Mouse (Mus musculus) CH12.LX (cell line): ENCODE results near the gene Tmem120a. TPM values are rescaled to one million over a fixed set of nuclear protein-coding genes. Genes with fewer than 3 reads are reported as not detected.

Experiments used
- DNase-seq: peaks from one replicate; pipeline ENCODE4 v3.0.0-alpha.2; 2013; ENCODE audit errors: extremely low read depth
- H3K27ac ChIP-seq: 2 replicates; pipeline ENCODE4 v1.5.1; 2012; ENCODE audit warnings: low read depth, mild to moderate bottlenecking, control low read depth, moderate library complexity; ENCODE audit not compliant: insufficient read depth
- H3K27me3 ChIP-seq: replicated peaks from 2 replicates; pipeline ENCODE3; 2012; ENCODE audit warnings: inconsistent platforms
- H3K36me3 ChIP-seq, 2 experiments: replicated peaks in 1 of 2; 2 replicates each; pipeline versions ENCODE3 to v1.6.1; 2012; ENCODE audit warnings: inconsistent platforms in 1 of 2, low read length in 1 of 2, mild to moderate bottlenecking in 1 of 2, mixed read lengths in 1 of 2, moderate library complexity in 1 of 2; ENCODE audit not compliant: control insufficient read depth in 1 of 2, insufficient read depth in 1 of 2
- H3K4me1 ChIP-seq, 2 experiments: 2 replicates each; pipeline ENCODE4 v1.6.1; 2012; ENCODE audit warnings: inconsistent platforms in 1 of 2, moderate library complexity in 1 of 2; ENCODE audit not compliant: insufficient read depth in 2 of 2, control insufficient read depth in 1 of 2
- H3K4me2 ChIP-seq: 2 replicates; pipeline ENCODE4 v1.6.1; 2012; ENCODE audit warnings: low read depth, mild to moderate bottlenecking, control low read depth; ENCODE audit not compliant: poor library complexity, insufficient read depth, severe bottlenecking
- H3K4me3 ChIP-seq, 3 experiments: fragments of 150-350 bp in 1 of 3; sonication (generic) in 1 of 3; replicated peaks in 1 of 3; 2 replicates each; pipeline versions ENCODE3 to v1.5.1; 2011 to 2012; ENCODE audit warnings: low read depth in 2 of 3, low read length in 2 of 3, mild to moderate bottlenecking in 2 of 3, moderate library complexity in 2 of 3, control low read depth in 1 of 3, improper control_type of control experiment in 1 of 3, inconsistent platforms in 1 of 3, mixed read lengths in 1 of 3; ENCODE audit not compliant: poor library complexity in 1 of 3
- H3K79me2 ChIP-seq: replicated peaks from 2 replicates; pipeline ENCODE4 v1.6.1; 2012; ENCODE audit warnings: mild to moderate bottlenecking, moderate library complexity; ENCODE audit not compliant: control insufficient read depth, poor library complexity, insufficient read depth, severe bottlenecking; ENCODE audit errors: extremely low read depth
- H3K9ac ChIP-seq: 2 replicates; pipeline ENCODE4 v1.6.1; 2012; ENCODE audit warnings: low read depth, mild to moderate bottlenecking, control low read depth, moderate library complexity; ENCODE audit not compliant: insufficient read depth
- H3K9me3 ChIP-seq: replicated peaks from 2 replicates; pipeline ENCODE3; 2012; ENCODE audit warnings: low read length, inconsistent platforms, mixed read lengths
- BHLHE40 ChIP-seq: IDR thresholded peaks from 2 replicates; pipeline ENCODE4 v1.6.1; 2011; ENCODE audit warnings: mild to moderate bottlenecking, low read depth, low read length, improper control_type of control experiment
- CHD1 ChIP-seq: IDR thresholded peaks from 2 replicates; pipeline ENCODE4 v1.6.1; 2012; ENCODE audit warnings: low read depth, low read length, improper control_type of control experiment, inconsistent platforms
- CTCF ChIP-seq, 2 experiments: IDR thresholded peaks in 1 of 2; conservative IDR thresholded peaks in 1 of 2; 2 replicates each; pipeline ENCODE4 v1.5.1; 2011 to 2012; ENCODE audit warnings: low read depth in 2 of 2, low read length in 2 of 2, improper control_type of control experiment in 1 of 2, inconsistent platforms in 1 of 2, mild to moderate bottlenecking in 1 of 2, moderate library complexity in 1 of 2
- ELF1 ChIP-seq: IDR thresholded peaks from 2 replicates; pipeline ENCODE4 v1.6.1; 2014; ENCODE audit warnings: low read depth, mild to moderate bottlenecking, inconsistent platforms, low read length, improper control_type of control experiment
- GABPA ChIP-seq: IDR thresholded peaks from 2 replicates; pipeline ENCODE4 v1.6.1; 2012; ENCODE audit warnings: low read depth, low read length, improper control_type of control experiment, inconsistent platforms; ENCODE audit not compliant: insufficient replicate concordance
- IRF4 ChIP-seq: IDR thresholded peaks from 2 replicates; pipeline ENCODE4 v1.6.1; 2014; ENCODE audit warnings: low read depth, mild to moderate bottlenecking, inconsistent platforms, low read length, improper control_type of control experiment
- MAZ ChIP-seq: IDR thresholded peaks from 2 replicates; pipeline ENCODE4 v1.6.1; 2012; ENCODE audit warnings: low read depth, mild to moderate bottlenecking, inconsistent platforms, low read length, improper control_type of control experiment, moderate library complexity
- MEF2A ChIP-seq: IDR thresholded peaks from 2 replicates; pipeline ENCODE4 v1.6.1; 2014; ENCODE audit warnings: low read depth, mild to moderate bottlenecking, inconsistent platforms, low read length, improper control_type of control experiment, borderline replicate concordance
- MXI1 ChIP-seq: IDR thresholded peaks from 2 replicates; pipeline ENCODE4 v1.6.1; 2011; ENCODE audit warnings: mild to moderate bottlenecking, low read depth, low read length, improper control_type of control experiment
- NELFE ChIP-seq: IDR thresholded peaks from 2 replicates; pipeline ENCODE4 v1.6.1; 2011; ENCODE audit warnings: low read depth, low read length, improper control_type of control experiment
- NRF1 ChIP-seq: IDR thresholded peaks from 2 replicates; pipeline ENCODE4 v1.6.1; 2014; ENCODE audit warnings: low read depth, mild to moderate bottlenecking, inconsistent platforms, low read length, improper control_type of control experiment, moderate library complexity
- PAX5 ChIP-seq: IDR thresholded peaks from 2 replicates; pipeline ENCODE4 v1.6.1; 2012; ENCODE audit warnings: low read length, inconsistent platforms, mixed read lengths
- POLR2AphosphoS2 ChIP-seq: IDR thresholded peaks from 2 replicates; pipeline ENCODE4 v1.6.1; 2011; ENCODE audit warnings: low read depth, low read length, improper control_type of control experiment
- SIN3A ChIP-seq: IDR thresholded peaks from 2 replicates; pipeline ENCODE4 v1.6.1; 2012; ENCODE audit warnings: low read length, improper control_type of control experiment, inconsistent platforms
- SMC3 ChIP-seq: IDR thresholded peaks from 2 replicates; pipeline ENCODE4 v1.6.1; 2011; ENCODE audit warnings: low read depth, low read length, improper control_type of control experiment
- TBP ChIP-seq: conservative IDR thresholded peaks from 2 replicates; pipeline ENCODE4 v1.6.1; 2011; ENCODE audit warnings: low read depth, low read length, improper control_type of control experiment
- UBTF ChIP-seq: IDR thresholded peaks from 2 replicates; pipeline ENCODE4 v1.6.1; 2012; ENCODE audit warnings: low read depth, mild to moderate bottlenecking, inconsistent platforms, low read length, improper control_type of control experiment, moderate library complexity
- USF1 ChIP-seq: IDR thresholded peaks from 2 replicates; pipeline ENCODE4 v1.6.1; 2014; ENCODE audit warnings: low read depth, mild to moderate bottlenecking, inconsistent platforms, low read length, improper control_type of control experiment
- USF2 ChIP-seq: conservative IDR thresholded peaks from 2 replicates; pipeline ENCODE4 v1.6.1; 2011; ENCODE audit warnings: low read depth, low read length, improper control_type of control experiment
- ZKSCAN1 ChIP-seq: IDR thresholded peaks from 2 replicates; pipeline ENCODE4 v1.6.1; 2012; ENCODE audit warnings: low read depth, inconsistent platforms, low read length, improper control_type of control experiment, borderline replicate concordance
- ZMIZ1 ChIP-seq: IDR thresholded peaks from 2 replicates; pipeline ENCODE4 v1.6.1; 2012; ENCODE audit warnings: low read depth, mild to moderate bottlenecking, inconsistent platforms, low read length, improper control_type of control experiment
- dilution Hi-C: fragments of 300-500 bp; cut with MboI; formaldehyde crosslinking; loops from 2 replicates; pipeline ENCODE4 v1.14.3; 2020; ENCODE audit warnings: low sequenced_read_pairs; ENCODE audit not compliant: extremely low pct_unique_long_range_greater_than_20kb, extremely low pct_ligation_motif_present
- in situ Hi-C: fragments of 300-500 bp; cut with MboI; formaldehyde crosslinking; loops from 3 replicates; pipeline ENCODE4 v1.14.3; 2019; ENCODE audit warnings: low sequenced_read_pairs, low pct_ligation_motif_present, low pct_unique_long_range_greater_than_20kb, mixed read lengths
- polyA plus RNA-seq: library from polyadenylated mRNA; unstranded; fragments of >175 nt; gene quantifications from 2 replicates; pipeline ENCODE4 v1.2.1, GENCODE M21; 2012; ENCODE audit warnings: low read depth; ENCODE audit not compliant: insufficient read length
- total RNA-seq, 2 experiments: library from RNA; depleted of rRNA; stranded (reverse); fragments of 300-350 nt in 1 of 2; fragments of >200 nt in 1 of 2; gene quantifications; 2 replicates each; pipeline ENCODE4 v1.2.3; 2012 to 2014

Gene Tmem120a
- total and polyA plus RNA-seq, 3 experiments: 12.0 to 27.1 (median 21.4) TPM

DNA sequence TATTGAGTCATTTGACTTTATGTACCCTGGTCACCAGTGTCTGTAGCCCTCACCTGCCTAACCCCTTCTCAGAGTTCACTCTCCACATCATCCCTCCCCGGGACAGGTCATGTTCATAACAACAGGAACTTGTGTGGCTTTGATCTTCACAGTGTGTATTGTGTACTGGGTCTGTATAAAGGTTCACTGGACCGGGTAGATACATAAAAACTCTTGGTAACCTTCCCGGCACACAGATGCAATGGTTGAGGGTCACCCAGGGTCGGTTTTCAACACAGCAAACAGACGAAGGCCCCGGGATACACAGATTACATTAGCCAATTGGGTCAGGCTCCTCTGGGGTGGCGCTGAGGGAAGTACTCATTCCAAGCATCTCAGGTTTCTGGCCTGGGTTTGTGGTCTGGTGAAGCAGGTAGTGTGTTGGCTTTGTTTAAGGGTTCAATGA lies 48.9 kb downstream of the Tmem120a start:
- Histone ChIP-seq H3K27ac (no peak overlapping the region), H3K9me3 (no peaks in the 10 kb centered on the region), H3K36me3 (peaks cover 12 to 53% of the 10 kb centered on the region in 2 experiments), H3K4me2 (no peak overlapping the region), H3K4me3 (no peak overlapping the region), H3K4me1 (peaks cover 4 to 37% of the 10 kb centered on the region in 2 experiments), H3K79me2 (peaks cover 6% of the 10 kb centered on the region; the same call in 1 of the 2 replicates), H3K9ac (no peak overlapping the region), H3K27me3 (no peaks in the 10 kb centered on the region)
- no peak for DNase-seq
- TF ChIP-seq USF2: no peak
- TF ChIP-seq MEF2A: no peak
- no peak for TF ChIP-seq PAX5
- TF ChIP-seq SMC3: no peak
- no peak for TF ChIP-seq IRF4
- no peak for TF ChIP-seq MXI1
- no peak for TF ChIP-seq USF1
- no peak for TF ChIP-seq ZMIZ1
- TF ChIP-seq POLR2AphosphoS2: no peak
- TF ChIP-seq NRF1: no peak
- TF ChIP-seq CTCF (conservative IDR thresholded peaks at IDR 0.05 in 1 of 2, IDR thresholded peaks at IDR 0.05 in 1 of 2; ENCODE audit: low read depth in 2 of 2, low read length in 2 of 2): no peak
- no peak for TF ChIP-seq UBTF
- TF ChIP-seq CHD1: no peak
- TF ChIP-seq ELF1: no peak
- no peak for TF ChIP-seq BHLHE40
- no peak for TF ChIP-seq MAZ
- dilution Hi-C loops (no loop called here), in situ Hi-C loops (no loop called here)

DNA sequence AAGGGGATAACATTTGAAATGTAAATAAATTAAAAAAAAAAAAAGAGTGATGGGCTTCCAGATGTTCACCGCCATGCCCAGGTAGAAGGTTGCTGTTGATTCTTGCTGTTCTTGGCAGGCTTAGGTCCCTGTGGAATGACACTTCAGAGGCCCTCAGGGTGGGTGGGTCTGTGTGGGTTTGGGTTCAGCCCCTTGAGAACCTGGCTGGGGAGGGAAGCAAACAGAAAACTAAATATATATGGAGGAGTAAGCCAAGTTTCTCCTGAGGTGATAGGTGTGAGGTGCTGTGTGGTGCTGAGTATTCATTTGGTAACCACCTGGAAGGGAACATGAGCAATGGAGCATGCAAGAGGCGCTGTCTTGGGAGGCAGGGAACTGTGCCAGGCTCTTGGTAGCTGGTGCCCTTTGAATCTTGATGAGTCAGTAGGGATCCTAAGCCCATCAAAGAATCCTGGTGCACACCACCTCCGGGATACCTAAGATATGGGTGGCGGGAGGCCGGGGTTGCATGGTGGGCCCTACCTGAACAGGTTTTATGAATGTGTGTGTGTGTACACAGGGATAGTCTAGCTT lies 50.9 kb downstream of the Tmem120a start:
- dilution Hi-C loops: no loop called here
- Histone ChIP-seq H3K4me3 (no peak overlapping the region), H3K4me1 (peaks cover 9 to 40% of the 10 kb centered on the region in 2 experiments), H3K27me3 (no peaks in the 10 kb centered on the region), H3K4me2 (no peak overlapping the region), H3K36me3 (peaks cover under 1 to 37% of the 10 kb centered on the region in 2 experiments), H3K79me2 (peaks cover 9% of the 10 kb centered on the region; the same call in 1 of the 2 replicates), H3K27ac (no peak overlapping the region), H3K9ac (no peak overlapping the region), H3K9me3 (no peaks in the 10 kb centered on the region)
- in situ Hi-C loops: no loop called here
- TF ChIP-seq SMC3 (no peak), POLR2AphosphoS2 (no peak), CHD1 (no peak), NELFE (no peak), USF2 (no peak), TBP (no peak), SIN3A (no peak), CTCF (conservative IDR thresholded peaks at IDR 0.05 in 1 of 2, IDR thresholded peaks at IDR 0.05 in 1 of 2; ENCODE audit: low read depth in 2 of 2, low read length in 2 of 2) (no peak), UBTF (no peak), GABPA (no peak), ZKSCAN1 (no peak), NRF1 (no peak)
- no peak for DNase-seq
